Mouse (Mus musculus): ENCODE data around the gene Stard8. TPM values are rescaled to one million over a fixed set of nuclear protein-coding genes. Genes with fewer than 3 reads are reported as not detected.

Gene Stard8
- total and polyA plus RNA-seq, 2 experiments, result 6.8 to 8.3 TPM

- DNase-seq (ENCODE audit: extremely low read depth, low read depth, low spot score), result no peak
- H3K36me3 ChIP-seq (ENCODE audit: control insufficient read depth, insufficient read depth, low read length), result no peaks in the 10 kb centered on the region
- H3K79me2 ChIP-seq (ENCODE audit: control insufficient read depth, insufficient read depth, low read length), result no peaks in the 10 kb centered on the region
- peaks cover 2% of the 10 kb centered on the region; the same call in 1 of the 2 replicates for H3K4me1 ChIP-seq (ENCODE audit: control insufficient read depth, insufficient read depth, low read length)
- 65% methylated on average over 7 of the region's 7 CpGs for WGBS
- no peak overlapping the region for H3K9ac ChIP-seq (ENCODE audit: low read depth, low read length)
- TF ChIP-seq POLR2A (IDR thresholded peaks at IDR 0.05; ENCODE audit: extremely low read depth, insufficient read depth, low read length) (no peak), CTCF (IDR thresholded peaks at IDR 0.05; ENCODE audit: low read depth, low read length) (no peak)
- peak overlapping the region; percentile 72 for H3K27ac ChIP-seq (replicated peaks; ENCODE audit: insufficient read depth, low read depth, low read length)
- no peak overlapping the region for H3K4me3 ChIP-seq (ENCODE audit: insufficient read depth, low read depth, low read length)
- no peaks in the 10 kb centered on the region for H3K27me3 ChIP-seq (ENCODE audit: control insufficient read depth, insufficient read depth, low read length)
These were observed 51.5 kb downstream of the Stard8 start for GRCm38 (mm10) chrX:99054512-99054911.

GRCm38 (mm10) chrX:99057772-99058440 lies 54.9 kb downstream of the Stard8 start:
- Histone ChIP-seq H3K27ac (replicated peaks; ENCODE audit: insufficient read depth, low read depth, low read length) (no peak overlapping the region), H3K79me2 (ENCODE audit: control insufficient read depth, insufficient read depth, low read length) (no peaks in the 10 kb centered on the region), H3K27me3 (ENCODE audit: control insufficient read depth, insufficient read depth, low read length) (no peaks in the 10 kb centered on the region), H3K4me1 (ENCODE audit: control insufficient read depth, insufficient read depth, low read length) (peaks cover 2% of the 10 kb centered on the region; the same call in 1 of the 2 replicates), H3K9ac (ENCODE audit: low read depth, low read length) (no peak overlapping the region), H3K36me3 (ENCODE audit: control insufficient read depth, insufficient read depth, low read length) (no peaks in the 10 kb centered on the region; the same call in 1 of the 2 replicates), H3K4me3 (ENCODE audit: insufficient read depth, low read depth, low read length) (no peak overlapping the region)
- 69% methylated on average over 6 of the region's 6 CpGs for WGBS
- TF ChIP-seq POLR2A (IDR thresholded peaks at IDR 0.05; ENCODE audit: extremely low read depth, insufficient read depth, low read length) (no peak), CTCF (IDR thresholded peaks at IDR 0.05; ENCODE audit: low read depth, low read length) (no peak)
- no peak for DNase-seq (ENCODE audit: extremely low read depth, low read depth, low spot score)

DNA sequence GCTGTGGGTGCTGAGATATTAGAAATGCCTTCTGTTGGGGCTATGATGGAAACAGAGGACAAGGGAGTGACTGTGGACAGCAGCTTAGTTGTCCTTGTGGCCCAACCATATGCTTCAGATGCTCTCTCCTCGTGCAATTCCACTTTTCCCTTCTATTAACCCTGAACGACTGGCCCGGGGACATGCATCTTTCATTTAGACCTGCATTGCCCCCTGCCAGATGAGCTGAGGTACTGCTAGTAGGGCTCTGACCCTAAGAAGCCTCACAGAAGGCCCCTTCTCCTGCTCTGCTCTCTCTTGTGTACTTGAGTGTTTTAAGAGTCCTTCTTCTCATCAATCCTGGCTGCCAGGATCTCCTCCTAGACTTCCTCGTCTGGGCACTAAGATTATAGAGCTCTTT lies 56.1 kb downstream of the Stard8 start:
- no peak overlapping the region for H3K4me3 ChIP-seq (ENCODE audit: insufficient read depth, low read depth, low read length)
- H3K27me3 ChIP-seq (ENCODE audit: control insufficient read depth, insufficient read depth, low read length), result no peaks in the 10 kb centered on the region
- no peaks in the 10 kb centered on the region; the same call in 1 of the 2 replicates for H3K4me1 ChIP-seq (ENCODE audit: control insufficient read depth, insufficient read depth, low read length)
- H3K27ac ChIP-seq (replicated peaks; ENCODE audit: insufficient read depth, low read depth, low read length), result no peak overlapping the region
- WGBS, result 28% methylated on average over 4 of the region's 4 CpGs
- H3K79me2 ChIP-seq (ENCODE audit: control insufficient read depth, insufficient read depth, low read length), result no peaks in the 10 kb centered on the region
- no peak overlapping the region for H3K9ac ChIP-seq (ENCODE audit: low read depth, low read length)
- no peak for DNase-seq (ENCODE audit: extremely low read depth, low read depth, low spot score)
- no peaks in the 10 kb centered on the region; the same call in 1 of the 2 replicates for H3K36me3 ChIP-seq (ENCODE audit: control insufficient read depth, insufficient read depth, low read length)
- no peak for TF ChIP-seq POLR2A (IDR thresholded peaks at IDR 0.05; ENCODE audit: extremely low read depth, insufficient read depth, low read length)
- 0 out of 2 replicates have a peak, but pooled peaks have one; percentile 2 for TF ChIP-seq CTCF (IDR thresholded peaks at IDR 0.05; ENCODE audit: low read depth, low read length)

DNA sequence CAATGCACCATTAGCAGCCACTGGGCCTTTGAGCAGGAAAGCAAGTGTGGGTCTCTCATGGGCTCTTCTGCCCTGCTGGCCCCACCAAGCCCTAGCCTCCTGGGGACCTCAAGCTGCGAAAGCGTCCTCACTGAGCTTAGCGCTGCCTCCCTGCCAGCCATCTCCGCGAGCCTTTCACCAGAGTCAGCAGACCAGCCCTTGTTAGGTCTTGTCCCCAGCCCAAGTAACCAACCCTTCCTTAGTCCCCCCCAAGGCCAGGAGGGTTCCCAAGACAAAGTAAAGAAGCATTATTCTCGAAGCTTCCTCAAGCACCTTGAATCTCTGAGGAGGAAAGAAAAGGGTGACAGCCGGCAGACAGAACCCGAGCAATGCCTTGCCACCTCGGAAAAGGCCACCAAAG lies 62.5 kb downstream of the Stard8 start:
- peaks cover 1% of the 10 kb centered on the region; the same call in 1 of the 2 replicates for H3K36me3 ChIP-seq (ENCODE audit: control insufficient read depth, insufficient read depth, low read length)
- WGBS, result 89% methylated on average over 9 of the region's 9 CpGs
- no peaks in the 10 kb centered on the region for H3K27me3 ChIP-seq (ENCODE audit: control insufficient read depth, insufficient read depth, low read length)
- TF ChIP-seq CTCF (IDR thresholded peaks at IDR 0.05; ENCODE audit: low read depth, low read length) (no peak), POLR2A (IDR thresholded peaks at IDR 0.05; ENCODE audit: extremely low read depth, insufficient read depth, low read length) (no peak)
- no peak overlapping the region for H3K4me3 ChIP-seq (ENCODE audit: insufficient read depth, low read depth, low read length)
- no peak overlapping the region for H3K27ac ChIP-seq (replicated peaks; ENCODE audit: insufficient read depth, low read depth, low read length)
- DNase-seq (ENCODE audit: extremely low read depth, low read depth, low spot score), result no peak
- no peaks in the 10 kb centered on the region for H3K4me1 ChIP-seq (ENCODE audit: control insufficient read depth, insufficient read depth, low read length)
- no peaks in the 10 kb centered on the region for H3K79me2 ChIP-seq (ENCODE audit: control insufficient read depth, insufficient read depth, low read length)
- H3K9ac ChIP-seq (ENCODE audit: low read depth, low read length), result no peak overlapping the region

DNA sequence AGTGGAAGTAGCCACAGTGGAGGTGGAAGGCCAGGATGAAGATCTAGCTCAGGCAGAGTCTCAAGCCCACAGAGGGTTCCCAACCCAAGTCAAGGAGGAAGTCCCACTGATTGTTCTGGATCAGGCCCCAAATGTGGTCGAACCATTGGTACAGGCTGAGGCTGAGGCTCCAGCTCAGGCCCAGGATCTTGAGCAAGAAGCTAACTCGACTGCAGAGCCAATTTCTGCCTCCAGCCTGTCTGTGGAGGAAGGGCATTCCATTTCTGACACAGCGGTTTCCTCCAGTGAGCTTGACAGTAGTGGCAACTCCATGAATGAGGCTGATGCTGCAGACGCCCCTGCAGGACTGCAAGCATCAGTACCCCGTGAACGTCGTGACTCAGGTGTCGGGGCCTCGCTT lies 63.5 kb downstream of the Stard8 start:
- H3K27me3 ChIP-seq (ENCODE audit: control insufficient read depth, insufficient read depth, low read length), result no peaks in the 10 kb centered on the region
- no peaks in the 10 kb centered on the region for H3K79me2 ChIP-seq (ENCODE audit: control insufficient read depth, insufficient read depth, low read length)
- H3K27ac ChIP-seq (replicated peaks; ENCODE audit: insufficient read depth, low read depth, low read length), result no peak overlapping the region
- no peak for TF ChIP-seq CTCF (IDR thresholded peaks at IDR 0.05; ENCODE audit: low read depth, low read length)
- no peak for TF ChIP-seq POLR2A (IDR thresholded peaks at IDR 0.05; ENCODE audit: extremely low read depth, insufficient read depth, low read length)
- H3K9ac ChIP-seq (ENCODE audit: low read depth, low read length), result no peak overlapping the region
- no peak overlapping the region for H3K4me3 ChIP-seq (ENCODE audit: insufficient read depth, low read depth, low read length)
- H3K36me3 ChIP-seq (ENCODE audit: control insufficient read depth, insufficient read depth, low read length), result peaks cover 2% of the 10 kb centered on the region; the same call in 1 of the 2 replicates
- DNase-seq (ENCODE audit: extremely low read depth, low read depth, low spot score), result no peak
- H3K4me1 ChIP-seq (ENCODE audit: control insufficient read depth, insufficient read depth, low read length), result no peaks in the 10 kb centered on the region
- WGBS, result 81% methylated on average over 9 of the region's 9 CpGs

DNA sequence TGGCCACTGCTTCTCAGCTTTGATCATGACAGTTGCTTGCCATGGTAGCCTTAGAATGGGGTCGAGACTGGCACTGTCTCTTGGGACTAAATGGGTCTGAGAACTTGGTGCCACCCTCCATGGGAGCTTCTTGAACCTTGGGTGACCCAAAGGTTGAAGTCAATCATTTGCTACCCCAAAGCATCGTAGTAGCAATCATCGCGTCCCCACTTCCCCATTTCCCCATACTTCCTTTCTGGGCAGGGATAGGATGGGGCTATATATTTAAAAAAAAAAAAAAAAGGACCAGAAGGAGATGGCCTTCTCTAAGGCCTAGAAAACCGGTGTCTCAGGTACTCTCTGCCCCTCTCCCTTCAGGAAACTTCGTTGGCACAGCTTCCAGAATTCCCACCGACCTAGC lies 64.2 kb downstream of the Stard8 start:
- Histone ChIP-seq H3K36me3 (ENCODE audit: control insufficient read depth, insufficient read depth, low read length) (peaks cover 2% of the 10 kb centered on the region; the same call in 1 of the 2 replicates), H3K27ac (replicated peaks; ENCODE audit: insufficient read depth, low read depth, low read length) (no peak overlapping the region), H3K27me3 (ENCODE audit: control insufficient read depth, insufficient read depth, low read length) (no peaks in the 10 kb centered on the region), H3K4me1 (ENCODE audit: control insufficient read depth, insufficient read depth, low read length) (no peaks in the 10 kb centered on the region), H3K79me2 (ENCODE audit: control insufficient read depth, insufficient read depth, low read length) (no peaks in the 10 kb centered on the region), H3K4me3 (ENCODE audit: insufficient read depth, low read depth, low read length) (no peak overlapping the region), H3K9ac (ENCODE audit: low read depth, low read length) (no peak overlapping the region)
- no peak for TF ChIP-seq CTCF (IDR thresholded peaks at IDR 0.05; ENCODE audit: low read depth, low read length)
- TF ChIP-seq POLR2A (IDR thresholded peaks at IDR 0.05; ENCODE audit: extremely low read depth, insufficient read depth, low read length), result no peak
- 82% methylated on average over 7 of the region's 7 CpGs for WGBS
- no peak for DNase-seq (ENCODE audit: extremely low read depth, low read depth, low spot score)

All from liver, adult 2 months (tissue).